Mouse (Mus musculus): ENCODE results near the gene Atp7b.

DNA sequence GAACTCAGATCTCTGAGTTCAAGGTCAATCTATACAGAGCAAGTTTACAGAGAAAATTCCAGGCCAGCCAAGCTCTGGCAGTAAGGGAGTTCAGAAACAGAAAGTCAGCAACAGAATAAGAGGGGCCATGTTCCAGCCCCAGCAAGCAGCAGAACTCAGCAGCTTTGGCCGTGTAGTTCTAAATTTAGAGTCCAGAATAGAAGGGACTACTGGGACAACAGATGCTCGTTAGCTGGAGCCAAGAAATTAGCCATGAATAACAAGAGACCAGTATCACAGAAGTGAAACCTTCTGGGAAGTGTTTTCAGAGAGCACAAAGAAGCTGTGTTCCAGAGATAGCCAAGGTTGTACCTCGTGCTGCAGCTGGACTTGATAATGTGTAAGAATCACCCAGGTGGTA, 50.7 kb downstream of the Atp7b start:
- no peak for TF ChIP-seq POLR2A (IDR thresholded peaks at IDR 0.05; ENCODE audit: extremely low read depth, insufficient read depth, low read length)
- no peak for TF ChIP-seq CTCF (IDR thresholded peaks at IDR 0.05; ENCODE audit: extremely low read depth, insufficient read depth, low read length)
